Mouse (Mus musculus): ENCODE measurements around the gene Tspan15.

GRCm38 (mm10) chr10:62198891-62199290 lies 32.2 kb downstream of the Tspan15 start:
- TF ChIP-seq CTCF (IDR thresholded peaks at IDR 0.05; ENCODE audit: borderline replicate concordance, control insufficient read depth, extremely low read depth, insufficient read depth, low read length, poor library complexity): no peak
- no peak for TF ChIP-seq POLR2A (IDR thresholded peaks at IDR 0.05; ENCODE audit: control insufficient read depth, extremely low read depth, insufficient read depth, low read length, poor library complexity)

Data from thymus, adult 2 months (tissue).